Mouse (Mus musculus): Measurements from ENCODE around the gene Gli1. TPM values are rescaled to one million over a fixed set of nuclear protein-coding genes. Genes with fewer than 3 reads are reported as not detected.

The Gli1 gene
- total RNA-seq, 2 experiments from 2014 or later = 4.0 to 4.1 TPM

Other genes starting within 250 kb of the Gli1 start
- gene Os9, start 220.8 kb downstream of the Gli1 start, total RNA-seq (2021) = 10 to 100 TPM; 33.0 to 35.4 TPM
- 1 to 10 TPM; 2.2 to 2.7 TPM for gene B4galnt1, start 176.7 kb downstream of the Gli1 start, total RNA-seq (2021)
- gene Slc26a10, start 161.3 kb downstream of the Gli1 start, total RNA-seq (2021) = 10 to 100 TPM; 25.7 to 31.8 TPM
- 10 to 100 TPM; 19.9 to 21.0 TPM for gene Arhgef25, start 151.9 kb downstream of the Gli1 start, total RNA-seq (2021)
- gene Dtx3, start 146.2 kb downstream of the Gli1 start, total RNA-seq (2021) = 10 to 100 TPM; 50.0 to 53.8 TPM
- 10 to 100 TPM; 25.7 to 26.6 TPM for gene Pip4k2c, start 130.4 kb downstream of the Gli1 start, total RNA-seq (2021)
- 1 to 10 TPM in 1 of 2 experiments, under 1 TPM in 1; 0.70 to 1.2 TPM for gene Kif5a, start 78.6 kb downstream of the Gli1 start, total RNA-seq (2021)
- gene Dctn2, start 75.6 kb downstream of the Gli1 start, total RNA-seq (2021) = 100 to 1,000 TPM; 151 to 159 TPM
- 10 to 100 TPM; 41.7 to 43.2 TPM for gene Mbd6, start 53.0 kb downstream of the Gli1 start, total RNA-seq (2021)
- gene Mars, start 30.2 kb downstream of the Gli1 start, total RNA-seq (2021) = 10 to 100 TPM; 49.6 to 50.1 TPM
- 1 to 10 TPM; 2.0 to 2.9 TPM for gene Arhgap9, start 20.0 kb downstream of the Gli1 start, total RNA-seq (2021)
- not detected for gene Inhbe, start 12.4 kb upstream of the Gli1 start, total RNA-seq (2021)
- gene Inhbc, start 28.5 kb upstream of the Gli1 start, total RNA-seq (2021) = not detected
- gene R3hdm2, start 38.4 kb upstream of the Gli1 start, total RNA-seq (2021) = 100 to 1,000 TPM; 115 to 116 TPM
- 1 to 10 TPM; 1.8 to 1.9 TPM for gene Stac3, start 159.7 kb upstream of the Gli1 start, total RNA-seq (2021)
- 10 to 100 TPM; 34.2 to 34.9 TPM for gene Ndufa4l2, start 173.0 kb upstream of the Gli1 start, total RNA-seq (2021)
- gene Shmt2, start 180.5 kb upstream of the Gli1 start, total RNA-seq (2021) = 10 to 100 TPM; 43.7 to 45.1 TPM
- under 1 TPM; 0.83 to 0.97 TPM for gene Nxph4, start 192.6 kb upstream of the Gli1 start, total RNA-seq (2021)

Data from heart, postnatal 4 days (tissue).